Mouse (Mus musculus): ENCODE measurements around the gene Tnpo2. TPM values are rescaled to one million over a fixed set of nuclear protein-coding genes. Genes with fewer than 3 reads are reported as not detected.

Tnpo2 gene
- total and polyA plus RNA-seq, 3 experiments, result 29.2 to 86.8 (median 62.3) TPM

DNA sequence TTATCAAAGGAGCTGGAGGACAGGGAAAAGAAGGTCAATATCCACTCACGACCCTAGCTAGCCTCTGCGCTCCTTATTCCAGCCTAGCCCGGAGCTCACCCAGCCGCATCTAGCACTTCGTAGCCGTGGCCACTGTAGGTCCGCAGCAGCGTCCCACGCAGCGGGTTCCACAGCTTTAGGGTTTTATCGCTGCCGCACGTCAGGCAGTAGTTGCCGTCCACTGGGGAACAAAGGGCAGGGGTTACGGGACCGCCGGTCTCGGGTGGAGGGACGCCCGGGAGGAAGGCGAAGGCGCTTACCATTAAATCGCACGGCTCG is 43.5 kb downstream of the Tnpo2 start:
- TF ChIP-seq POLR2A (IDR thresholded peaks at IDR 0.05; ENCODE audit: control insufficient read depth in 1 of 2, insufficient read depth in 1 of 2, low read depth in 1 of 2, low read length in 2 of 2, poor library complexity in 1 of 2) (peak in 1 of 2 experiments; percentile 43; a peak in 1 of 4 replicates), GABPA (IDR thresholded peaks at IDR 0.05; ENCODE audit: low read depth, low read length) (no peak), MAX (IDR thresholded peaks at IDR 0.05; ENCODE audit: low read length) (no peak), POLR2AphosphoS2 (IDR thresholded peaks at IDR 0.05; ENCODE audit: low read length) (no peak)

GRCm38 (mm10) chr8:85080532-85081215 is 44.0 kb downstream of the Tnpo2 start, which contains the start of gene Wdr83os:
Wdr83os (plus strand) TSS chr8:85080740.
- H3K79me2 ChIP-seq (ENCODE audit: control insufficient read depth, insufficient read depth, low read length, poor library complexity), result peaks cover 10% of the 10 kb centered on the region
- peak; percentile 91 for DNase-seq (ENCODE audit: low read depth, low spot score)
- peaks cover 8 to 30% of the 10 kb centered on the region in 2 experiments for H3K4me1 ChIP-seq (ENCODE audit: control insufficient read depth in 1 of 2, insufficient read depth in 2 of 2, low read length in 2 of 2)
- no peaks in the 10 kb centered on the region for H3K27me3 ChIP-seq (ENCODE audit: control insufficient read depth in 1 of 2, insufficient read depth in 2 of 2, low read length in 2 of 2)
- H3K9ac ChIP-seq (ENCODE audit: control insufficient read depth, low read depth, low read length, poor library complexity, severe bottlenecking), result peak within 1 kb of the TSS; percentile 89
- peak within 1 kb of the TSS; percentile 85 to 91 for H3K4me3 ChIP-seq (ENCODE audit: control insufficient read depth in 1 of 2, insufficient read depth in 1 of 2, low read depth in 2 of 2, low read length in 2 of 2)
- H3K9me3 ChIP-seq (replicated peaks; ENCODE audit: insufficient read depth, low read length), result no peaks in the 10 kb centered on the region
- H3K36me3 ChIP-seq (ENCODE audit: control insufficient read depth in 1 of 2, insufficient read depth in 2 of 2, low read length in 2 of 2), result peaks cover 2 to 19% of the 10 kb centered on the region in 2 experiments
- peak within 1 kb of the TSS; percentile 97 for H3K27ac ChIP-seq (ENCODE audit: control insufficient read depth, low read depth, low read length)
- TF ChIP-seq ZMIZ1 (IDR thresholded peaks at IDR 0.05; ENCODE audit: low read depth, low read length) (no peak), POLR2AphosphoS2 (IDR thresholded peaks at IDR 0.05; ENCODE audit: low read length) (0 out of 2 replicates have a peak, but pooled peaks have one; percentile 80), CHD1 (IDR thresholded peaks at IDR 0.05; ENCODE audit: low read depth, low read length) (no peak; the same call in 1 of the 2 replicates), MAX (IDR thresholded peaks at IDR 0.05; ENCODE audit: low read length) (no peak; the same call in 1 of the 2 replicates), E2F4 (IDR thresholded peaks at IDR 0.05; ENCODE audit: borderline replicate concordance, low read depth, low read length) (0 out of 2 replicates have a peak, but pooled peaks have one; percentile 35), POLR2A (IDR thresholded peaks at IDR 0.05; ENCODE audit: control insufficient read depth in 1 of 2, insufficient read depth in 1 of 2, low read depth in 1 of 2, low read length in 2 of 2, poor library complexity in 1 of 2) (no peak; a peak in 3 of 4 replicates), ZKSCAN1 (IDR thresholded peaks at IDR 0.05; ENCODE audit: low read depth, low read length) (no peak), GABPA (IDR thresholded peaks at IDR 0.05; ENCODE audit: low read depth, low read length) (no peak), TBP (IDR thresholded peaks at IDR 0.05; ENCODE audit: low read depth, low read length) (peak; percentile 69), HCFC1 (IDR thresholded peaks at IDR 0.05; ENCODE audit: low read depth, low read length) (peak; percentile 85), RCOR1 (IDR thresholded peaks at IDR 0.05; ENCODE audit: low read depth, low read length) (no peak), MYC (IDR thresholded peaks at IDR 0.05; ENCODE audit: low read depth, low read length) (peak; percentile 77), MYB (IDR thresholded peaks at IDR 0.05; ENCODE audit: low read depth, low read length) (no peak), ZNF384 (IDR thresholded peaks at IDR 0.05; ENCODE audit: low read depth, low read length) (no peak), MAFK (IDR thresholded peaks at IDR 0.05; ENCODE audit: borderline replicate concordance, low read depth, low read length) (no peak), RAD21 (IDR thresholded peaks at IDR 0.05; ENCODE audit: low read depth, low read length) (no peak), CTCF (IDR thresholded peaks at IDR 0.05 in 2 of 3, conservative IDR thresholded peaks at IDR 0.05 in 1 of 3; ENCODE audit: control insufficient read depth in 1 of 3, insufficient read depth in 1 of 3, low read depth in 2 of 3, low read length in 3 of 3, poor library complexity in 1 of 3, severe bottlenecking in 1 of 3) (no peak), ETS1 (IDR thresholded peaks at IDR 0.05; ENCODE audit: low read depth, low read length) (peak; percentile 42; the same call in 1 of the 2 replicates), BHLHE40 (IDR thresholded peaks at IDR 0.05; ENCODE audit: borderline replicate concordance, low read depth, low read length) (no peak), TAL1 (IDR thresholded peaks at IDR 0.05; ENCODE audit: low read length) (no peak), ELF1 (IDR thresholded peaks at IDR 0.05; ENCODE audit: low read depth, low read length) (peak; percentile 63; the same call in 1 of the 2 replicates), ZC3H11A (IDR thresholded peaks at IDR 0.05; ENCODE audit: low read depth, low read length) (no peak), MXI1 (IDR thresholded peaks at IDR 0.05; ENCODE audit: low read depth, low read length) (peak; percentile 94), NRF1 (IDR thresholded peaks at IDR 0.05; ENCODE audit: insufficient read depth, low read depth, low read length, poor library complexity, severe bottlenecking) (no peak), MAZ (IDR thresholded peaks at IDR 0.05; ENCODE audit: low read depth, low read length) (0 out of 2 replicates have a peak, but pooled peaks have one; percentile 19), KAT2A (conservative IDR thresholded peaks at IDR 0.05; ENCODE audit: low read depth, low read length) (no peak; the same call in 1 of the 2 replicates), JUND (IDR thresholded peaks at IDR 0.05; ENCODE audit: low read depth, low read length) (no peak), POLR2AphosphoS5 (IDR thresholded peaks at IDR 0.05; ENCODE audit: borderline replicate concordance, low read depth, low read length) (no peak), GATA1 (IDR thresholded peaks at IDR 0.05; ENCODE audit: low read depth, low read length) (no peak), EP300 (IDR thresholded peaks at IDR 0.05; ENCODE audit: low read depth in 1 of 2, low read length in 2 of 2) (no peak)

More for the DNA sequence above, 43.5 kb downstream of the Tnpo2 start:
- Histone ChIP-seq H3K36me3 (ENCODE audit: control insufficient read depth in 1 of 2, insufficient read depth in 2 of 2, low read length in 2 of 2) (peaks cover 2 to 16% of the 10 kb centered on the region in 2 experiments), H3K9me3 (replicated peaks; ENCODE audit: insufficient read depth, low read length) (no peaks in the 10 kb centered on the region), H3K9ac (ENCODE audit: control insufficient read depth, low read depth, low read length, poor library complexity, severe bottlenecking) (peak overlapping the region; percentile 89), H3K4me1 (ENCODE audit: control insufficient read depth in 1 of 2, insufficient read depth in 2 of 2, low read length in 2 of 2) (peaks cover 8 to 26% of the 10 kb centered on the region in 2 experiments), H3K79me2 (ENCODE audit: control insufficient read depth, insufficient read depth, low read length, poor library complexity) (peaks cover 10% of the 10 kb centered on the region), H3K27me3 (ENCODE audit: control insufficient read depth in 1 of 2, insufficient read depth in 2 of 2, low read length in 2 of 2) (no peaks in the 10 kb centered on the region), H3K4me3 (ENCODE audit: control insufficient read depth in 1 of 2, insufficient read depth in 1 of 2, low read depth in 2 of 2, low read length in 2 of 2) (peak overlapping the region; percentile 85 to 91), H3K27ac (ENCODE audit: control insufficient read depth, low read depth, low read length) (peak overlapping the region; percentile 71)
- no peak for DNase-seq (ENCODE audit: low read depth, low spot score)
